14 mouse cellular contexts compared by ENCODE assay signal in the genomic region with DNA sequence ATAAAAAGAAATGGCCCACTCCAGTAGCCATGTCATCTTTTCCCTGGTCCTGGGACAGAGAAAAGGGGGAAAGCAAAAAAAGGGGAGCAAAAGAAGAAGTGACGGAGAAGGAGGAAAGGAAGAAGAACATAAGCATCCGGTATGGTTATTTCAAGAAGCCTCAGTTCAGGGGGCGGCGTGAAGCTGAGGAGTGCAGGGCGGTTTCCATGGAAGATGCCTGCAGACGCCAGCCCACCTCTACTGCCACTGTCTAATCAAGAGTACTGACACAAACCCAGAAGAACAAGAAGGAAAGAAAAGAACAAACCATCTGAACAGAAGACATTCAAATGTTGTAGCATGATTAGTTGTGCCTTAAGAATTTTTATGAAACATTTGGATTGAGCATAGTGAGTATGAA.
"Had no signal": no experiment of that assay in that cellular context is flagged by ENCODE, and none has a peak within 500 bp of the region (broad histone marks: within the 10 kb centered on the region; RNA-seq: fewer than 3 reads in every experiment).

No protein-coding gene starts in this region.

- DNase-seq: kidney, adult 18-20 months; kidney, adult 9 months; kidney, postnatal 14 days; kidney, postnatal 4 days; layer of hippocampus, adult 9-11 months; layer of hippocampus, postnatal 36 days; liver; lung, adult 18-20 months; lung, postnatal 10 days; lung, postnatal 36 days; midbrain, embryonic 14.5 days; thymus, adult 2 months; thymus, postnatal 14 days; thymus, postnatal 4 days had no signal
